Mouse (Mus musculus) heart, postnatal 0 days (tissue): ENCODE data around the gene Tex2.

Experiments used
- CTCF ChIP-seq: IDR thresholded peaks from 2 replicates; pipeline ENCODE4 v1.5.1; 2016; ENCODE audit warnings: antibody characterized with exemption, control low read depth, low read depth
- EP300 ChIP-seq: IDR thresholded peaks from 2 replicates; pipeline ENCODE4 v1.6.1; 2016; ENCODE audit warnings: antibody characterized with exemption, low read depth

- TF ChIP-seq CTCF, result no peak
- TF ChIP-seq EP300, result no peak
Measured at GRCm38 (mm10) chr11:106519519-106519918, 93.7 kb downstream of the Tex2 start.
